Mouse (Mus musculus) megakaryocyte, embryonic 14.5 days (primary cell): ENCODE measurements around the gene Aimp1.

Source experiments
- FLI1 ChIP-seq: IDR thresholded peaks from 2 replicates; pipeline ENCODE4 v1.6.1; 2012; ENCODE audit warnings: low read length, inconsistent platforms, mixed read lengths
- GATA1 ChIP-seq: IDR thresholded peaks from 3 replicates; pipeline ENCODE4 v1.6.1; 2012; ENCODE audit warnings: mixed read lengths, low read length, inconsistent platforms, borderline replicate concordance

DNA sequence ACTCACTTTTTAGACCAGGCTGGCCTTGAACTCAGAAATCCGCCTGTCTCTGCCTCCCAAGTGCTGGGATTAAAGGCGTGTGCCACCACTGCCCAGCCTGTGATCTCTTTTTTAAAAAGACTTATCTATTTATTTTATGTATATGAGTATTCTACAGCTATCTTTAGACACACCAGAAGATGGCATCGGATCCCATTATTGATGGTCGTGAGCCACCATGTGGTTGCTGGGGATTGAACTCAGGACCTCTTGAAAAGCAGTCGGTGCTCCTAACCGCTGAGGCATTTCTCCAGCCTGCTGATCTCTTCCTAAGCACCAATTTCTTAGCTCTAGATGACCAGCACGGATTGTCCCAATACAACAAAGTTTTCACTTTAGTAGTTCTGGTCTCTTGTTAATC lies 30.2 kb downstream of the Aimp1 start:
- TF ChIP-seq GATA1 (no peak), FLI1 (no peak)
